Mouse (Mus musculus): Measurements from ENCODE around the gene Nkx2-1. TPM values are rescaled to one million over a fixed set of nuclear protein-coding genes. Genes with fewer than 3 reads are reported as not detected.

Nkx2-1 gene
- 0.31 TPM in 2 replicates for polyA plus RNA-seq (2021; fragmentation: Nextera tagmentation)
- long read RNA-seq, experiment 1, partial matches to known transcripts, result 2 of 2 reads
- long read RNA-seq, experiment 1, other reads (novel, unspliced or antisense), result 0 of 2 reads
- long read RNA-seq, experiment 2, partial matches to known transcripts, result 0 of 1 reads
- long read RNA-seq, experiment 2, other reads (novel, unspliced or antisense), result 1 of 1 reads

GRCm38 (mm10) chr12:56536884-56537265, at the start of gene Nkx2-1:
Gene Nkx2-1 (minus strand): TSS chr12:56536908.

Other genes with a start within 250 kb of the Nkx2-1 start
- 10.8 and 11.9 TPM in 2 replicates for gene Mbip, start 191.0 kb downstream of the Nkx2-1 start, polyA plus RNA-seq (2021; fragmentation: Nextera tagmentation)
- 0.40 and 0.50 TPM in 2 replicates for gene Nkx2-9, start 76.4 kb upstream of the Nkx2-1 start, polyA plus RNA-seq (2021; fragmentation: Nextera tagmentation)
- not detected in 2 replicates for gene Pax9, start 154.9 kb upstream of the Nkx2-1 start, polyA plus RNA-seq (2021; fragmentation: Nextera tagmentation)

Data from layer of hippocampus, adult 6 months (tissue).